Mouse (Mus musculus) liver, adult (tissue): ENCODE measurements around the gene Gm20662.

Source experiments
- GATA4 ChIP-seq: IDR thresholded peaks from 2 replicates; pipeline ENCODE4 v1.6.1; 2014; ENCODE audit warnings: mild to moderate bottlenecking, low read length; ENCODE audit not compliant: insufficient replicate concordance

The Gm20662 gene

GRCm38 (mm10) chr9:108026584-108026983, 30.4 kb downstream of the Gm20662 start:
- TF ChIP-seq GATA4: no peak

GRCm38 (mm10) chr9:108027867-108028266, 31.7 kb downstream of the Gm20662 start:
- TF ChIP-seq GATA4: no peak

GRCm38 (mm10) chr9:108032126-108032525, 36.0 kb downstream of the Gm20662 start:
- no peak for TF ChIP-seq GATA4

- TF ChIP-seq GATA4: no peak
These were observed 39.4 kb downstream of the Gm20662 start for GRCm38 (mm10) chr9:108035331-108036156.

- no peak for TF ChIP-seq GATA4
These were observed 48.8 kb downstream of the Gm20662 start for GRCm38 (mm10) chr9:108044751-108045492.

GRCm38 (mm10) chr9:108046582-108046981, 50.4 kb downstream of the Gm20662 start:
- no peak for TF ChIP-seq GATA4

- no peak for TF ChIP-seq GATA4
These were observed 51.7 kb downstream of the Gm20662 start for GRCm38 (mm10) chr9:108047601-108048565.

GRCm38 (mm10) chr9:108048566-108048955, 52.4 kb downstream of the Gm20662 start:
- TF ChIP-seq GATA4: no peak

GRCm38 (mm10) chr9:108049016-108049455, 52.9 kb downstream of the Gm20662 start, which contains the start of gene Gmppb:
TSS of gene Gmppb (plus strand) at chr9:108049242.
- no peak for TF ChIP-seq GATA4

GRCm38 (mm10) chr9:108049561-108050251, 53.6 kb downstream of the Gm20662 start:
- TF ChIP-seq GATA4: no peak

GRCm38 (mm10) chr9:108051184-108051930, 55.2 kb downstream of the Gm20662 start:
- TF ChIP-seq GATA4: no peak

- no peak for TF ChIP-seq GATA4
These were observed 55.7 kb downstream of the Gm20662 start for GRCm38 (mm10) chr9:108051931-108052220.

- TF ChIP-seq GATA4: no peak
These were observed 56.3 kb downstream of the Gm20662 start for GRCm38 (mm10) chr9:108052411-108052810.
